Mouse (Mus musculus): ENCODE results near the gene Haus6.

Gene Haus6

DNA sequence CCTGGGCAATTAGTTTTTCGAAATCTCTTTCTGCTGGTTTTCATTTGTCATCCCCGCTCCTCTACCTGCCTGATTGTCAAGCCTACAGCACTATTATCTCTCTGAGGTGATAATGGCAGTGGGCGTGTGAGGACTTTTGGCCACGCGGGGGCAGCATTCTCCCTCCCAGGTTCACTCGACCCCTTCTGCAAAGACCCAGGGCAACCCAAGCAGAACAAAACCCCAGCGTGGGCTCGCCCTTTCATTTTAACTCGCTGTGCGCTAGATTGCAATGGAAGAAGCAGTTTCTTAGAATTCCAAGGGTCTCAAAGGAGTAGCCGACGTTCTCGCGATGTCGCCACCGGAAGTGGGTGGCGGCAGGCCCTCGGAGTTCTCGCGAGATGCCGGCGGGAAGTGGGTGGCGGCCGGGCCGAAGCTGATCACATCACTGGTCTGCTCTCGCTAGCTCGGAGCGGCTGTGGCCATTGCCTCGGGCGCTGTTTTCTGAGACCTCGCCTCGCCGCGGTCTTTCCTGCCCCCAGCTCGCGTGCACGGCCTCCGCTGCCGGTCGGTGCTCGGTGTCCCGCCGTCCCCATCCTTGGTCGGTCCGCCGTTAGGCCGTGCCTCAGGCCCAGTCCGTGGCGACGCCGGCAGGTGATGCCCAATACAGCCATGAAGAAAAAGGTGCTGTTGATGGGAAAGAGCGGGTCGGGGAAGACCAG lies 36.4 kb downstream of the Haus6 start, which contains the start of gene Rraga:
TSS of gene Rraga (plus strand) at position 386 of the 701 bp plus-strand sequence.
- in situ Hi-C loops (cut with MboI, MseI) = loop anchor here (5.0 to 10.0 kb wide), 2 partner anchors 37 to 269 kb away; partner anchors contain the start of gene Haus6 (in 1 of the 2)

DNA sequence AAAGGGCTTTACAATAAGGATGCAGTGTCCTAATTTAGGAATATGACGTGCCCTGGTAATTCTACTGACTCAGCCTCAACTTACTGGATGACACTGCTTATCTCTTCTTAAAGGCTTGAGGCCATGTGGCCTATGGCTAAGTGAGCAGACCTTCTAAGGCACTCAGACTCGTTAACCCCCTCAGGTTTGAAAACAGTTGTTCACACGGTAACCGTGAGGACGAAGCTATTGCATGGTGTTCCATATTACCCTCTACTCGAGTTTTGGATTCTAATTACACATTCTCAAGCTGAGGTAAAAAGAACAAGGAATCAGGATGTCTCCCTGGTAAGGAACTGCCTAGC lies 36.9 kb downstream of the Haus6 start:
- in situ Hi-C loops (cut with MboI, MseI) = loop anchor here (5.0 to 10.0 kb wide), 3 partner anchors 37 to 270 kb away; partner anchors contain the start of gene Haus6 (in 1 of the 2)

DNA sequence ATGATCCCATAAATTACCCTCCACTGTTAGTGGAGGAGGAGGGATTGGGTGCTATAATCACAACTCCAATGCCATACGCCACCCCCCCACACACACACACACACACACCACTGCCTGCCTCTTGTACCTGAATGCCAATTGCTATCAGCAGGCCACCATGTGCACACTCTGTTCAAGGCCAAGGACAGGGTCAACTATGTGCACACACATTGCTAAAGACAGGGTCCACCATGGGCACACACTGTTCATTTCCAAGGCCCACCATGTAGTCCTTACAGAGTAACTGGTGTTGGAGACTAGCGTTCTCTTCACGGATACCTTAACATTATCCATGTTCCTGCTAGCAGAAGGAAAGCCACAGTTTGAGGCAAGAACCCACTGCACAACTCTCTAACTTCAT lies 50.8 kb downstream of the Haus6 start:
- in situ Hi-C loops (cut with MboI, MseI) = no loop called here

DNA sequence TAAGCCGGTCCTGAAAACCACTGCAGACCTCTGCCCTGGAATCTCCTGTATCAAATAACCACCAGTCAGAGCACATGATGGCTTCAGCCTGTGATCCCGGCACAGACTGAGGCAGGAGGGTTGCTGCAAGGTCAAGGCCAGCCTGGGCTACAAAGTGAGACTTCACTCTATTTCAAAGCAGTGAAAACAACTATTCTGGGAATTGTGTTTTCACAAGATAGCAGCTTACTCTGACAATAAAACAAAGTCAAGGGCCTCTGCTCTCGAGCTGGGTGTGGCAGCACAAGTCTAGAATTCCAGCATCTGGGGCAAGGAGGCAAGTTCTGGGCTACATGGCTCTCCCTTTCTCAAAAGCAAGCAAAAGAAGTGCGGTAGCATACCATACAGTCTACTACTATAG lies 52.8 kb downstream of the Haus6 start:
- in situ Hi-C loops (cut with MboI, MseI) = no loop called here

DNA sequence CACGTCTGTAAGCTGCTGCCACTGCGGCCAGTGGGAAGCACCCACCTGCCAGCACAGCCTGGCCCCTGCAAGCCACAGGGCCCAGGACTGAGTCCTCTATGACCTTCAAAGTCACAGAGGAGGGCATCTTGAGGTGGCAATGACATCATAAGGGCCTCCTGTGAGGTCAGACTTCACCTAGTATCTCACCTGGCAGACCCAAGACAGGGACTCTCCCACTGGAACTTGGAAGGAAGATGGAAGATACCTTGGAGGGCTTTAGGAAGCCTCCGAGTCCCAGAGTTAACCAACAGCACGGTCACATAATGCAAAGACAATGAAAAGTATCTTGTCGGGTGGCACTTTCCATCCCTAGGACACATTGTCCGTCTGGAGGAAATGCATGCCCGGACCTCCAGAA lies 53.6 kb downstream of the Haus6 start, which contains the start of gene Saxo1:
TSS of gene Saxo1 (minus strand) at position 101 of the 400 bp plus-strand sequence.
- in situ Hi-C loops (cut with MboI, MseI) = no loop called here

DNA sequence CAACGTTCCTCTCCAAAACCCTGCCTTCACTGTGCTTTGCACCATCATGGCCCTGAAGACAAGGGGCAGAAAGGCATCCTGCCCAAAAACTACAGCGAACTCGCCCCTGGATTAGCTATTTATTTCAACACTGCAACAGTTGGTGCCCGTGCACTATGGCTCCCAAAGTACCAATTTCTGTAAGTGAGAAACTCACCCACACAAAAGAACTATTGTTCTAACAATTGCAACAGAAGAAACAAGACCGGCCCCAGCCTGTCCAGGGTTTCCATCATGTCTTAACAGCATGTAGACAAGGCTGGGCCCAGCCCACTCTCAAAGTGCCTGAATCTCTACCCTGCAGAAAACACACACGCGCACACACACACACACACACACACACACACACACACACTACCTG lies 54.5 kb downstream of the Haus6 start:
- in situ Hi-C loops (cut with MboI, MseI) = no loop called here

DNA sequence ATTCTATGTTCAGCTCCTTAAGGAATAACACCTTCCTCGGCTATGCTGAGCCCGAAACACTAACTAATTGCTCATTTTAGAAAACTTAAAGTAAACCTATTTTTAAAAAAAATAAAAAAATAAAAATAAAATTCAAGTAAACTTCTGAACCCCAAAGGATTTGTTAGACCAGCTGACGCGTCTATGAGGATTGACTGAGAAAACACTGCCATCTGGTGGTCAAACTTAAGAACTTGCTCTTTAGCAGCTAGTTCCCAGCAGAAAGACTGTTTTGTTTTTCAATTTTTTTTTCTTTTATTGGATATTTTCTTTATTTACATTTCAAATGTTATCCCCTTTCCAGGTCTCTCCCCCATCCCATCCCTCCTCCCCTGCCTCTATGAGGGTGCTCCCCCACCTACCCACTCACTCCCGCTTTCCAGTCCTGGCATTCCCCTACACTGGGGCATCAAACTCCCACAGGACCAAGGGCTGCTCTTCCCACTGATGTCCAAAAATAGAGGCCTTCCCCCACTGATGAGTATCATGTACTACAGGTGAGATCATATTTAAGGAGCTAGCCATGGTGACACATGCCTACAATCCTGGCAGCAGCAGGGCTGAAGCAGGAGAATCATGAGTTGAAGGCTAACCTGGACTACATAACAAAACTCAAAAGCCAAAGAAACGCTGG lies 56.7 kb downstream of the Haus6 start:
- in situ Hi-C loops (cut with MboI, MseI) = no loop called here

DNA sequence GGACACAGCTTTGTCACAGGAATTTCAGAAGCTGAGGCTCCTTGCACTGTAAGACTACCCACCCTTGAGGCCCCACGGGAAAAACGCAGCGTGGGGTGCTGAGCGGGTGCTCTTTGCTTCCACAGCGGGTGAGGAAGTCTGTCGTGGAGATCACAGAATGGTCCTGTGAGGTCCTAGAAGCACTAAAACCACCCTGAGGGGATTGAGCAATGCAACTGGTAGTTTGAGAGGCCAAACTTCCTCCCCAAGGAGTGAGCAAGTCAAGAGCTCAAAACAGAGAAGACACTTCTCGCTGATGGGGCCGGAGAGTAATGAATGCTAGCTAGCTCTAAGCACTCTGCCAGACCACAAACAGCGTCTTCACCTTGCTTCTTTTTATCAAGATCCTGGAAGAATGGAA lies 63.5 kb downstream of the Haus6 start:
- in situ Hi-C loops (cut with MboI, MseI) = no loop called here

DNA sequence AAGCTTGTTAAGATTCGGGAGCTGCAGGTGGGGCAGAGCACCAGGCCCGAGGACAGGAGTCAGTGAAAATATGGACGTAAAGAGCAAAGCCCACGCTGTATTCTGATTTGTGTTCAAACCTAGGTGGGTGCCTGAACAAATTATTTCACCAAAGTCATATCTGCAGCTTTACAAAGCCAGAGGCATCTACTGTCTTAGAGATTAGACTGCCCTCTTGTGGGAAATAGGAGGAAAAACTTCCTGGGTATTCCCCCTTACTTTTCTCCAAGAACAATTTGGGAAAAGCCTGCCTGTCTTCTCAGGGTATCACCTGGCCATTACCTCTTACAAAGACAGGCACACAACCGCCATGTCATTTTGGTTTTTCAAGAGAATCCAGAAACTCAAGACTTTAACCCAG lies 66.2 kb downstream of the Haus6 start:
- in situ Hi-C loops (cut with MboI, MseI) = no loop called here

DNA sequence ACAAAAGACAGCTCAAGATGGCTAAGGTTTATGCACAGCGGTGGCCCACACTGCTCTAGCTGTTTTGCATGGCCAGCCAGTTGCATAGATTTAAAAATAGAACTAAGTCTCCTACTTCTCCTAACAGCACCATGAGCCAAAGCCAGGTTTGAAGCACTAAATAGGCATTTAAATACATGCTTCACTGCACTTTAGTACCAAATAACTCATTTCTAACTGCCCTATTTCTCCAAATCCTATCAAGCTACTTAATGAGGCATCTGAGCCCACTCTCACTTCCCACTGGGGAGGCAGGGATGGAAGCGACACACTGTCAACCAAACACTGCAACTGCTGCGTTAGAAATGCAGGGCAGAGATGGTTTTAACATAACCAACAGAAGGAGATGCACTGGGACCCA lies 67.9 kb downstream of the Haus6 start:
- in situ Hi-C loops (cut with MboI, MseI) = no loop called here

DNA sequence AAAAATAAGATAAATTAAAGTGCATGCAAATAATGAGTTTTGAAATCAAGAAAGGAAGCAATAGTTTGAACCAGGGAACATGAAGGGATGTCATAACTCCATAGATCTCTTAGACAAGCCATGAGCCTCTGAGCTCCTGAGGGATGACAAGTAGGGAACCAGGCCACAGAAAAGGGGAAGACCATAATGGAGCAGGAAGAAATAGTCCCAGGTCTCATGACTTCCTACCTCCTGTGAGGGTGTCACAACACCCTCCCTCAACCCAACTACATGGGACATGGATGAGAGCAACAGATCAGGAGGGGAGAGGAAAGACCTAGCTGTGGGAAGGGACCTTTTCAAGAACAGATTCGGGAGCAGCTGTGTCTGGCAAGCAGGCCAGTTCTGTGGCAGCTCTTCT lies 70.3 kb downstream of the Haus6 start:
- in situ Hi-C loops (cut with MboI, MseI) = no loop called here

DNA sequence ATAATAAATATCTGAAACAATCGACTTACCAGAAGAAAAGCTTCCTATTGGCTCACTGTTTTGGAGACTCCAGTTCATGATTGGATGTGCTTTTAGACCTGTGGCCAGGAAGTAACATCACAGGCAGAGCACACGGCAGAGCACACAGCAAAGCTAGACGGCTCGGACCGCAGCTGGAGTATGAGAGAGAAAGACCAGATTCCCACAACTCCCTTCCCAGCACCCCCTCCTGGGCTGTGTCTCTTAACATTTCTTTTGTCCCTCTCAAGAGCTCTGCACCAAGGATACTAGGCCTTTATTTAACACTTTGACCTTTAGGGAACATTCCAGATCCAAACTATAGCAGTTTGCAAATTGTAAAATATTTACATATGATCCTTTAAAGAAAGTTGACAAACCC lies 72.9 kb downstream of the Haus6 start:
- in situ Hi-C loops (cut with MboI, MseI) = no loop called here

DNA sequence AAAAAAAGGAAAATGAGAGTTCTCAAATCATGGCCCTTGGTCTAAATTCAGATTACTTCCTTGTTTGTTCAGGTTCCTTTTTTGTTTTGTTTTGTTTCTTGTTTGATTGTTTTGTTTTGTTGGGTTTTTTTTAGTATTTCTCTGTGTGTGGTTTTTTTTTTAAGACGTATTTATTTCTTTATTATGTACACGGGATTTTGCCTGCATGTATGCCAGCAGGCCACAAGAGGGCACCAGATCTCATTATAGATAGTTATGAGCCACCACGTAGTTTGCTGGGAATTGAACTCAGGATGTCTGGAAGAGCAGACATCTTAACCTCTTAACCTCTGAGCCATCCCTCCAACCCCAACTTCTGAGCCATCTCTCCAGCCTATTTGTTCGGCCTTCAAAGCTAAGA lies 73.9 kb downstream of the Haus6 start:
- in situ Hi-C loops (cut with MboI, MseI) = no loop called here

DNA sequence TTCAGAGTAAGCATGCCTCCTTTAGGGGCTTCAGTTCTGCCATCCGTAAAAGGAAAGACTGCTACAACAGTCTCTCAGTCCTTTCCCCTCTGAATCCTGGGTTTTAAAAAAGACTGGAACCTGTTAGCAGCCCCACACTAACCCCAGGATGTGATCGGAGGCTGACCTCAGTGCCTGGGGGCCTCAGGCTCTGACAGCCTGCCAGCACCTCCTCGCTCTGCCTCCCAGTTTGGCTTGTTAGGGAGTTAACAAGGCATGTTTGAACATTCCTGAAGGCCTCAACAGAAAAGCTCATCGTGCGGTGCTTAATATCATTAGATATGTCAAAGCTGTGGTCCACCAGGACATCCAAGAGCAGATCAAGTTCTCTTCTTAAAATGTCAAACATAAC lies 77.8 kb downstream of the Haus6 start:
- in situ Hi-C loops (cut with MboI, MseI) = no loop called here

DNA sequence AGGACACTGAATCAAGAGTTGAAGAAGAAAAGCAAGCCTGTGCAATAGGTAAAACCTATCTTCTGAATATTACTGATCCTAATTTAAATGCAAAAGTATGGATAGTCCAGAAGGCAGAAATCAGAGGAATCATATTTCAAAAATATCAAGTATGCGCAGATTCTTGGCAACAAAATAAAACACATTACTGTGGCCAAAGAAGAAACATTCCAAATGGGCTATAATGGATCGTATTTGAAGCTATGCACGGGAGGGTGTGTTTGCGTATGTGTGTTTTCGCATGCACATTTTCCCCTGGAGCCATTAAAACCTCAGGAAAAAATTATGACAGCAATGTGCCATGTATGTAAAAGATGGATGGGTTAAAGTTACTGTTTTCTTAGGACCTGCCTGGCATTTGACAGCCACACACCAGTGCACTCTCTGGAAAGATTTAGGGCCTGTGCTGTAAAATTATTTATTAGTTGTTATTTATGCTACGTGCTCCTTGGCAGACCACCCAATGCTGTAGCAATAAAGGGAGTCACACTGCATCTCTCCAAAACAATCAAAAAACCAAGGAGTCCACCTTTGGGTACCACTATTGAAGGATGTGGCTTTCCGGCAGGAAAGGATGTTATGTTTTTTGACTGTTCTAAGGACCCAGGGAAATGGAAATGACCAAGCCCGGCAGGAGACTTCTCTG lies 78.3 kb downstream of the Haus6 start:
- in situ Hi-C loops (cut with MboI, MseI) = no loop called here

DNA sequence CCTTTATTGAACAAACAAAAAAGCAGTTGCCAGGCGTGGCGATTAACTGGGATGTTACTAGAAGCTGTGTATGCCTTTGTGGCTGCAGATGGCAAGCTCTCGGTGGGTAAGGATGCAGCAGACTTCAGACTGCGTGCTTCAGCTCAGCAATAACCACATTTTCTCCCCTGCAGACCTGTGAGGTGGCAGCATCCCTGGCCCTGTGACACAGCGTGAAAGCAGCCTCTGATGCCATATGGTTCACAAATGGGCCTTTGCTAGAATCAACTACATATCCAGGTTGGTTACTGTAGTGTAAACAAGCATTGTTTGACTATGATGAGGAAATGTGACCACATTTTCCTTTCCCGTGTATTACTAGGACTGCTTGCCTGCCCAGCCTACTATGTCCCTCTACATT lies 82.7 kb downstream of the Haus6 start:
- in situ Hi-C loops (cut with MboI, MseI) = no loop called here

Data from T-helper 17 cell (primary cell).